Mouse (Mus musculus): ENCODE measurements around the gene Tmem174. TPM values are rescaled to one million over a fixed set of nuclear protein-coding genes. Genes with fewer than 3 reads are reported as not detected.

Gene Tmem174
- polyA plus RNA-seq, 1 experiment from 2014 or later = not detected

DNA sequence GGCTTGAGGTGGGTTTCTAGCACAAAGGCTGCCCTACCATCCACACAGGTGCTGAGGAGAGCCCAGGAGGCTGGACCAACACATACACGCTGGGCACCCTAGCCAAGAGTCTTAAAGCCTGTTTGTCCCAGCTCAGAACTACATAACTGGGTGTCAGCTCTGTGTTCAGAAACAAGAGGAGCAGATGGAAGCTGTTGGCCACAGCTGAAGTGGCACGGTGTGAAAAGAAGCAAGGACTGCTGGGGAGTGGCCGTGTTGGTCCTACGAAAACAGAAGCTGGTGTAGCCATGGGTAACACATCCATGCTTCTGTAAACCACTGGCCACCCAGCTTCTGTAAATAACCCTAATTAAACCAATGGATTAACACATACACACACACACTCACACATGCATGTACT is 18.1 kb upstream of the Tmem174 start:
- no peak overlapping the region for H3K27ac ChIP-seq
- H3K27me3 ChIP-seq = no peaks in the 10 kb centered on the region
- no peak overlapping the region for H3K4me3 ChIP-seq (replicated peaks)
- no peak for ATAC-seq
- H3K4me2 ChIP-seq (replicated peaks) = no peak overlapping the region
- 87% methylated on average over 4 of the region's 4 CpGs for WGBS
- H3K9me3 ChIP-seq = no peaks in the 10 kb centered on the region
- H3K36me3 ChIP-seq = no peaks in the 10 kb centered on the region
- no peak overlapping the region for H3K9ac ChIP-seq (replicated peaks)
- H3K4me1 ChIP-seq (replicated peaks) = no peaks in the 10 kb centered on the region

DNA sequence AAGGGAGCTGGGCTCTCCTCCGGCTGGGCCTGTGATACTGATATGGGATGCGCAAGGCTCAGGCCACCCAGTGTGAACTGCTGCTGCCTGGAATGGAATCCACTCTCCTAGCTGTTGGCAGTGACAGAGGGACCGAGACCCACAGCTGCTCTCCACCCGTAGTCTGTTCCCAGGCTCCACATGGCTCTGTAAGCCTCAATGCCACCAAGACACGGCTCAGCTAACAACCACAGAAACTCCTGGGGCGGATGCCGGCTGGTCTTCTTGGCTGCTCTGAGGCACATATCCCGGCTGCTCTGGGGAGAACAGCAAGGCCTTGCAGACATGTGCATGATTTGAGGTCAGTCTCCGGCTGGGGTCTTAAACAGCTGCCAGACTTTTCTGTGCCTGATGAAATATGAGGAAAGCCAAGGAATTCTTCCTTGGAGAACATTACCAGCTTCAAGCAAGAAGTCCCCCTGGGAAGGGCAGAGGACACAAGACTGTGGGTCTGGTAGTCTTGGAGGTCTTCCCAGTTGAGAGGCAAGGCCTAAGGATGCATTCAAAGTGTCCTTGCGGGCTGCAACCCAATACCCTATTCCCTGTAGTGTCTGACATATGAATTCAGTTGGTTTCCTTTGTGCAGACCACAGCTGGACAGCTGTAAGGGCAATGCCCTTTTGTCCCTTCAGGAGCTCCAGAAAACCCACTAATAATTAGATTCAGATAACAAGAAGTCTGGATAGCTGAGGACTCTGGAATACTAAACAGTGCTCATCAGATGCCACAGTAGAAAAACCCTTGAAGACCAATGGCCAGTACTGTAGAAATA is 17.1 kb upstream of the Tmem174 start:
- no peaks in the 10 kb centered on the region for H3K27me3 ChIP-seq
- H3K4me1 ChIP-seq (replicated peaks) = no peaks in the 10 kb centered on the region
- no peak overlapping the region for H3K4me2 ChIP-seq (replicated peaks)
- H3K9ac ChIP-seq (replicated peaks) = no peak overlapping the region
- ATAC-seq = no peak
- no peaks in the 10 kb centered on the region for H3K9me3 ChIP-seq
- H3K27ac ChIP-seq = no peak overlapping the region
- WGBS = 82% methylated on average over 10 of the region's 10 CpGs
- no peak overlapping the region for H3K4me3 ChIP-seq (replicated peaks)
- no peaks in the 10 kb centered on the region for H3K36me3 ChIP-seq

DNA sequence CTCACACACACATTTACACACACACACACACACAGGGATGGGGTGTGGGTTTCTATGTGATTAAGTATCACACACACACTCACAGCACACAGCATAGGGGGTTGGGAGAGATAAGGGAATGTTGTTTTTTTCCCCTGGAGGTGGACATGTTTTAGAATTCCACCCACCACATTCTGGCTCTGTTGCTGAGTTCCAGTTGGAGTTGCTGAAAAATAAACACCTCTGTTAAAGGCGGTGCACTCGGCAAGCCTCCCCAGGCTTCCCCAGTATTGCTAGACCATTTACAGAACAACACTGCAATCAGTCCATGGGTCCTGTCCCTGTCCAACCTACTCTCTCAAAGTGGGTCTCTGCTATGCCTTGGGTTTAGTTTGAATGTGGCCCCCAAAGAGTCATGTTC is 15.0 kb upstream of the Tmem174 start:
- Histone ChIP-seq H3K27me3 (no peaks in the 10 kb centered on the region), H3K36me3 (no peaks in the 10 kb centered on the region), H3K9me3 (no peaks in the 10 kb centered on the region), H3K9ac (replicated peaks) (no peak overlapping the region), H3K4me1 (replicated peaks) (no peaks in the 10 kb centered on the region), H3K4me2 (replicated peaks) (no peak overlapping the region), H3K27ac (no peak overlapping the region), H3K4me3 (replicated peaks) (no peak overlapping the region)
- ATAC-seq = no peak
- WGBS = 100% methylated on average over 2 of the region's 2 CpGs

DNA sequence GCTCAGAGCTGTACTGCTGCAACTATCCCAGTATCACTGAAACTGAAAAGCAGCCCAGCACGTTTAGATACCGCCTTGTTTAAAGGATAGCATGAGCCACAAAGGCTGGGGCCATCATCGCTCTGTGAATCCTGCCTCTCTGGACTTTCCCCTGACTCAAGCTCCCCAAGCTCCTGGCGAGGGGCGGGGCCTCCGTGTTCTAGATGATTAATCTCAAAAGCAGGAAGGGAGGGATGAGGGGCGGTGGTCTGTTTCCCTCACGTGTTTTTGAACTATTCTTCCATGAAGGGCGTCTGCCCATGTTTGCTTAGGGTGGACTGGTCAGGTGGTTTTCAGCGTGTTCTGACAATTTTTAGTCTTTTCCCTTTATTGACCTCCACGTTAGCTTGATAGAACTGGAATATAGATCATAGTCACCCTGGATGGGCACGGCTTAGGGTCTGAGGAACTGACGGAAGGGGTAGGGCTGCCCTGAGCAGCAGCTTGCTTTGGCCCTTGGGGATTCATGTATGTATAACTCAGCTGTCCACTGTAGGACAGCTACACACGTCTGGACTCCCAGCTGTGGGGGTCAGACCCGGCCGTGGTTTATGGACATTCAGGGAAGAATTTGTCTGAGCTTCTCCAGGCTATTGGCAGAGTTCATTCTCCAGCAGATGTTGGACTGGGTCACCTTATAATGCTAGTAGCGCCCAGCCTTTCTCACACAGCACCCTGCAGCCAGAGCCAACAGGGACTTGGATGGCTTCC is 14.2 kb upstream of the Tmem174 start:
- no peaks in the 10 kb centered on the region for H3K36me3 ChIP-seq
- no peak overlapping the region for H3K4me3 ChIP-seq (replicated peaks)
- H3K9me3 ChIP-seq = no peaks in the 10 kb centered on the region
- ATAC-seq = no peak
- no peak overlapping the region for H3K27ac ChIP-seq
- H3K4me1 ChIP-seq (replicated peaks) = no peaks in the 10 kb centered on the region
- no peak overlapping the region for H3K9ac ChIP-seq (replicated peaks)
- no peaks in the 10 kb centered on the region for H3K27me3 ChIP-seq
- no peak overlapping the region for H3K4me2 ChIP-seq (replicated peaks)
- 74% methylated on average over 17 of the region's 17 CpGs for WGBS

DNA sequence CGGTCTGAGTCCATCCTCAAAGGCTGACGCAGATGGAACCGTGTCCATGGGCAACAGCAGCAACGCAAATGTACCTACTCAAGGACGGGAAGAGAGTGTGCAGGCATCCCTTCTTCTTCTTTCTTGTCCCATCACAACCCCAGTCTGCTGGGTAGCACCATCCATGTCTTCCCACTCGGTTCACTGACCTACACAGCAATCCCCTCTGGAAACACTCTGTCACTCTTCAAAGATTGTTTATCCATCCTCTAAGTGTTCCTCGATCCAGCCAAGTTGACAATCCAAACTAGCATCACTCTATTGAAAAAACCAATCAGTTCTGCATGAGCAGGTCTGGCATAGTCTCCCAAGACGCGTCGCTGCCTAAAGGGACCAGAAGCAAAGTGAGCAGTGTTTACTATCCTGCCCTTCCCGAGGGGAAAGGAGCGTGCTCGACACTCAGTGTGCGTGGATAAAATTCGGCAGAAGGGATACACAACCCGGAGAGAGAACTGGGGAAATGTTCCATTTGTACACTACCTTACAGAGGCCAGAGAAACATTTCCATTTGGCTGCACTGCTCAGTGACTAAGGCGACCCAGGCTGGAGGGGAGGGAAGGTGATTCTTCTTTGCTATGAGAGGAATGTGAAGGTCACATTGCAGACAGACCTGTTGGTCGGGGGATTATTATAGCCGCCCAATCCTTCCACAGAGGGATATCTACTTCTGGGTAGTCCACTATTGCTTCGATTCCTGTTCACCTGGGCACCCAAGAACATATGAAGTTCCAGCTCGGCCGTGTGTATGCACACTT is 10.8 kb upstream of the Tmem174 start:
- Histone ChIP-seq H3K27me3 (no peaks in the 10 kb centered on the region), H3K9me3 (no peaks in the 10 kb centered on the region), H3K4me1 (replicated peaks) (no peaks in the 10 kb centered on the region), H3K4me2 (replicated peaks) (no peak overlapping the region), H3K4me3 (replicated peaks) (no peak overlapping the region), H3K9ac (replicated peaks) (no peak overlapping the region), H3K27ac (no peak overlapping the region), H3K36me3 (no peaks in the 10 kb centered on the region)
- no peak for ATAC-seq
- 89% methylated on average over 22 of the region's 22 CpGs for WGBS

DNA sequence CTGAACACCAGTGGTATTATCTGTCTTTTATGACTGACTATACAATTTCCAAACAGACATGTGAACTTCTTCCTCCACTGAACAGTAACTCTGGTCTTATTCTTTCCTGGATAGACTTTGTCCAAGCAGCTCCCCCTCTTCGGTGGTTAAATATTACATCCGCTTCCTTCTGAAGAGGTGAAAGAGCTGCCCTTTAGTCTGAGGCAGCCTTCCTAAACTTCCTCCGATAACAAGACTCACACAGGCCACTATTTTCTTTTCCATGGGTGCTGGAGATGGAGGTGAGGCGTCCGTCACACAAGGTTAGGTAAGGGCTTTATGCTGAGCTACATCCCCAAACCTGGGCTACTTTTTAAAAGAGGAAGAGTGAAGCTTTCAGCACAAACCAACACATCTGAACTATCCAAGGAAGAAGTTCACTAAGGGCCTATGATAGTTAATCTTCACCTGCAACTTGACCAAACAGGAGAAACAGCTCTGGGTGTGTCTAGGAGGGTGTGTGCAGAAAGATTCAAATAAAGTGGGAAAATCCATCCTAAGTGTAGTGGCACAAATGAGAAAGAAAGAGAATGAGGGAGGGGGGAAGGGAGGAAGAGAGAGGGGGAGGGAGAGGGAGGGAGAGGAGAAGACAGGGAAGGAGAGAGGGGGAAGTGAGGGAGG is 1.4 kb upstream of the Tmem174 start:
- H3K4me1 ChIP-seq (replicated peaks) = no peaks in the 10 kb centered on the region
- no peak overlapping the region for H3K9ac ChIP-seq (replicated peaks)
- H3K9me3 ChIP-seq = no peaks in the 10 kb centered on the region
- 95% methylated on average over 5 of the region's 5 CpGs for WGBS
- H3K36me3 ChIP-seq = no peaks in the 10 kb centered on the region
- H3K27ac ChIP-seq = no peak overlapping the region
- no peak overlapping the region for H3K4me3 ChIP-seq (replicated peaks)
- 0 out of 2 replicates have a peak, but pooled peaks cover 4% of the 10 kb centered on the region for H3K27me3 ChIP-seq
- ATAC-seq = no peak
- no peak overlapping the region for H3K4me2 ChIP-seq (replicated peaks)

DNA sequence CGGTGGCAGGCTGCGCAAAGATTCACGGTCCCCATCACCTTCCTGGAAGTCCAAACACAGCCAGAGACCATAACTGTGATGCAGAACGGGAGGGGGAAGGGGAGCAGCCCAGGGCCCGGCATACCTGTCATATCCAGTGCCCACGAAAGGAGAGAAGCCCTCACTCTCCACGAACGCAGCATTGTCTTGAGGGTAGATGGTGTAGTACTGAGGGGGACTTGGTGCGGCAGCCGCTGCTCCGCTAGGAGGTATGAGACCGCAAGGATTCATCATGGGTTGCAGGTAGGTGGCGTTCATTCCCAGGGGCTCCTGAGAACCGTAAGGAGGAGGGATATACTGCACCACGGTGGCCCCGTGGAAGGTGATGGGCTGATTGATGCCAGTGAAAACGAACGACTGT is 639 bp downstream of the Tmem174 start:
- H3K9me3 ChIP-seq = no peaks in the 10 kb centered on the region
- H3K36me3 ChIP-seq = no peaks in the 10 kb centered on the region
- no peak overlapping the region for H3K9ac ChIP-seq (replicated peaks)
- 73% methylated on average over 18 of the region's 18 CpGs for WGBS
- H3K4me3 ChIP-seq (replicated peaks) = no peak overlapping the region
- 0 out of 2 replicates have a peak, but pooled peaks cover 4% of the 10 kb centered on the region for H3K27me3 ChIP-seq
- ATAC-seq = no peak
- H3K4me1 ChIP-seq (replicated peaks) = no peaks in the 10 kb centered on the region
- no peak overlapping the region for H3K4me2 ChIP-seq (replicated peaks)
- no peak overlapping the region for H3K27ac ChIP-seq

DNA sequence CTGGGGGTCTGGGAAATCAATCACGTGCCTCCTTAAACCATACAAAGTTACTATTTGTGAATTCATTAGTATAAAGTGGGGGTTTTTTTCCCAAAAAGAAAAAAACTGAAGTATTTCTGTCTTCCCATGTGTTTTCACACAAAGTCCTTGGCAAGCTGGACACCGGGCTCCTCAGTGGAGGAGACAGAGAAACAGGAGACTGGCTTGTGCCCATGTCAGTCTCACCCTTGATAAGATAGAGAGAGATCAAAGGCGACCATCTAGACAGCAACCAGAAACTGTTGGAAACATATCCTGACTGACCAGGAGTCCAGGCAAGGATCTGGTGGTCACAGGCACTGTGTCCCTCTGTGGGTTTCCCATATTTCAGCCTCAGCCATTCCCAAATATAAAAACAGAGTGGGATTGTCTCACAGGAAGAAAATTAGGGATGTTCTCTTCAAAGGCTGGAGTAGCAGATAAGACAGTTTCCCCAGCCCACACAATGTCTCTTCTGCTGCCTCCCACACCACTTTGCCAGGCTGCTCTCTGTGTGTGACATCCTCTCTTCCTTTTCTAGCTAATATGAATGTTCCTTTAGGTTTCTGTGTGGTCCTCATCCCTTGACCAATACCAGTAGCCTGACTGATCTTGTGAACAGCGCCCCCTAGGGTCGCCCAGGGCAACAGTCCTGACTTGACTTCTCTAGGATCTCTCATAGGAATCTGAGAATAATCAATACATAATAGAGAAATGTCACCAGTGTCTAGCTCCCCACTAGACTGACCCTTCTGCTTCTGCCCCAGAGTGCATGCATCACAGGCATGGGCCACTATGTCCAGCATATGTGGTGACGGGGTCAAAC is 3.3 kb downstream of the Tmem174 start:
- no peak overlapping the region for H3K4me2 ChIP-seq (replicated peaks)
- H3K9me3 ChIP-seq = no peaks in the 10 kb centered on the region
- H3K9ac ChIP-seq (replicated peaks) = no peak overlapping the region
- WGBS = 59% methylated on average over 6 of the region's 6 CpGs
- 0 out of 2 replicates have a peak, but pooled peaks cover 4% of the 10 kb centered on the region for H3K27me3 ChIP-seq
- no peak overlapping the region for H3K4me3 ChIP-seq (replicated peaks)
- no peaks in the 10 kb centered on the region for H3K4me1 ChIP-seq (replicated peaks)
- ATAC-seq = no peak
- H3K36me3 ChIP-seq = no peaks in the 10 kb centered on the region
- H3K27ac ChIP-seq = no peak overlapping the region

DNA sequence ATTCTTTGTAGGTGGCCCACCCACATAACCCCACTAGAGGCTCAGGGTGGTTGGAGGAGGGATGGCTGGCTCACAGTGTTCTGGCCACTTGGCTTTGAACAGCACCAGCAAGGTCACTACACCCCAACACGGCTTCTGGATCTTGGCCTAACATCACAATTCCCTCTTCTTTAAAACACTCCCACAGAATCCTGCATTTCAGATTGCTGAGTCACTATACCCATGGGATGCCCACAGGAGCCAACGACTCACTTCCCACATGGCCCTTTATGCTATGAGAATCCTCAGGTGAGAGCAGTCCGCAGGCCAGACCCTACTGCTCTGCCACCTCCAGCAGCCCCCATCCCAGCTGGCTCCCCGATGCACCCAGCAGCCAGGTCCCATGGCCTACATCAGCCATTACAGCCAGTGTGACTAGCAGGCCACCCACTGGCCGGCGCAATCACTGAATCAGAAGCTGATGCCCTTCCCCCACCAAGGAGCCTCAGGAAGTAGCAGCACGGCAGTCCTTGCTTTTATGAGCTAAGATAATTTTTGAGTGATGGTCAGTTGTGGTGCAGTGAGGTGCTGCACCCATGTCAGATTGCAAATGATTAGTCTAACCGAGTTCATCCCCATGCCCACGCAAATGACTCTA is 4.8 kb downstream of the Tmem174 start:
- Histone ChIP-seq H3K4me2 (replicated peaks) (no peak overlapping the region), H3K9me3 (no peaks in the 10 kb centered on the region), H3K4me3 (replicated peaks) (no peak overlapping the region), H3K4me1 (replicated peaks) (no peaks in the 10 kb centered on the region), H3K27me3 (0 out of 2 replicates have a peak, but pooled peaks cover 4% of the 10 kb centered on the region), H3K9ac (replicated peaks) (no peak overlapping the region), H3K36me3 (no peaks in the 10 kb centered on the region), H3K27ac (no peak overlapping the region)
- WGBS = 85% methylated on average over 9 of the region's 9 CpGs
- no peak for ATAC-seq

DNA sequence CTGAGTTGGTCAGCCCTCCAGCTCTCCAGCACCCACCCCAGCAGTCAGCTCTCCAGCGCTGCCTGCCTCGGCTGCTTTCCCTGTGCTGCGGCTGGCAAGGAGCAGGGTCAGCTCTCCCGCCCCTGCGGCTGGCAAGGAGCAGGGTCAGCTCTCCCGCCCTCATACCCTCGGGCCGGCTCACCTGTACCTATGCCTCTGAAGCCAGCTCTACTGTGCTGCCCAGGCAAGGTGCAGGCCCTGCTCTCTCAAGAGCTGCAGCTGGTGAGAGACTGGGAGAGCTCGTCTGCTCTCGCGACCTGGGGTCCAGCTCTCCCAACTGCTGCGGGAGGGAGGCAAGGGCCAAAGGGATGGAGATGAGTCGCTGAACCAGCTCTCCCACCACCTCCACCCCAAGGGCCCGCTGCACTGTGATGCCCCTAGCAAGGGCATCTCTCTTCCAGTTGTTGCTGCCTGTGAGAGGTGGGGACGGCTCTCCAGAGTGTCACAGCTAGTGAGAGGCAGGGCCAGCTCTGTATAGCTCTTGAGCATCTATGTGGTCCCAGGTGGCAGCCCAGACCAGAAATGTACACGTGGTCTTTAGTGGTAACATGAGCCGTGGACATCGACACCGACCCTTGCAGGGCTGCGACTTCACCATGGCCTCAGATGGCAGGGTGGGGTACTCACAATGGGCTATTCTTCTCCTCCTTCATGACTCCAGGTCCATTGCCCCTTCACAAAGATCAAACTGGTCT is 5.9 kb downstream of the Tmem174 start:
- Histone ChIP-seq H3K36me3 (no peaks in the 10 kb centered on the region), H3K27ac (no peak overlapping the region), H3K4me2 (replicated peaks) (no peak overlapping the region), H3K9ac (replicated peaks) (no peak overlapping the region), H3K4me1 (replicated peaks) (no peaks in the 10 kb centered on the region), H3K27me3 (0 out of 2 replicates have a peak, but pooled peaks cover 4% of the 10 kb centered on the region), H3K4me3 (replicated peaks) (no peak overlapping the region), H3K9me3 (no peaks in the 10 kb centered on the region)
- 59% methylated on average over 20 of the region's 20 CpGs for WGBS
- no peak for ATAC-seq

Data from midbrain, embryonic 13.5 days (tissue).